Mouse (Mus musculus) c-Kit-positive CD71-positive TER-119-positive erythroid progenitor cells, embryonic 14.5 days (primary cell): ENCODE results near the gene Scarf2.

Experiments
- DNase-seq: peaks from one replicate; pipeline ENCODE4 v3.0.0-alpha.2; 2013; ENCODE audit warnings: low spot score

Gene Scarf2

GRCm38 (mm10) chr16:17799584-17799983, 2.5 kb downstream of the Scarf2 start:
- no peak for DNase-seq

- DNase-seq = no peak
These were observed 4.8 kb downstream of the Scarf2 start for GRCm38 (mm10) chr16:17801777-17802455.

GRCm38 (mm10) chr16:17802456-17802838, 5.4 kb downstream of the Scarf2 start:
- no peak for DNase-seq

GRCm38 (mm10) chr16:17802839-17803674, 6.0 kb downstream of the Scarf2 start:
- no peak for DNase-seq

GRCm38 (mm10) chr16:17803675-17804448, 6.8 kb downstream of the Scarf2 start:
- no peak for DNase-seq

GRCm38 (mm10) chr16:17804449-17804912, 7.4 kb downstream of the Scarf2 start:
- peak; percentile 37 for DNase-seq

- DNase-seq = no peak
These were observed 7.9 kb downstream of the Scarf2 start for GRCm38 (mm10) chr16:17804982-17805381.

GRCm38 (mm10) chr16:17806581-17807191, 9.6 kb downstream of the Scarf2 start:
- DNase-seq = no peak

GRCm38 (mm10) chr16:17807192-17808009, 10.3 kb downstream of the Scarf2 start:
- peak; percentile 69 for DNase-seq

GRCm38 (mm10) chr16:17809125-17809524, 12.0 kb downstream of the Scarf2 start:
- no peak for DNase-seq

- DNase-seq = no peak
These were observed 12.6 kb downstream of the Scarf2 start for GRCm38 (mm10) chr16:17809711-17810110.

- peak; percentile 35 for DNase-seq
These were observed 15.0 kb downstream of the Scarf2 start for GRCm38 (mm10) chr16:17812120-17812519.

- DNase-seq = no peak
These were observed 16.1 kb downstream of the Scarf2 start for GRCm38 (mm10) chr16:17813173-17813572.

GRCm38 (mm10) chr16:17815411-17816402, 18.6 kb downstream of the Scarf2 start:
- peak; percentile 63 for DNase-seq

GRCm38 (mm10) chr16:17816528-17816927, 19.4 kb downstream of the Scarf2 start:
- no peak for DNase-seq

GRCm38 (mm10) chr16:17826500-17826899, 29.4 kb downstream of the Scarf2 start:
- DNase-seq = no peak

GRCm38 (mm10) chr16:17828229-17828628, 31.1 kb downstream of the Scarf2 start:
- no peak for DNase-seq

- DNase-seq = no peak
These were observed 31.8 kb downstream of the Scarf2 start for GRCm38 (mm10) chr16:17828867-17829266.

- DNase-seq = no peak
These were observed 33.5 kb downstream of the Scarf2 start for GRCm38 (mm10) chr16:17830385-17831178.
